Mouse (Mus musculus): ENCODE results near the gene Nup210l.

GRCm38 (mm10) chr3:90090892-90091291 is 13.0 kb upstream of the Nup210l start:
- TF ChIP-seq POLR2A (IDR thresholded peaks at IDR 0.05; ENCODE audit: control insufficient read depth, low read depth, low read length) (no peak), CTCF (IDR thresholded peaks at IDR 0.05; ENCODE audit: control insufficient read depth, insufficient read depth, insufficient replicate concordance, low read depth, low read length) (no peak)

Measured in testis, adult 2 months (tissue).